Mouse (Mus musculus): Measurements from ENCODE around the gene Tbc1d22b. TPM values are rescaled to one million over a fixed set of nuclear protein-coding genes. Genes with fewer than 3 reads are reported as not detected.

Gene Tbc1d22b
- total and polyA plus RNA-seq, 3 experiments: 8.0 to 53.8 (median 30.7) TPM

DNA sequence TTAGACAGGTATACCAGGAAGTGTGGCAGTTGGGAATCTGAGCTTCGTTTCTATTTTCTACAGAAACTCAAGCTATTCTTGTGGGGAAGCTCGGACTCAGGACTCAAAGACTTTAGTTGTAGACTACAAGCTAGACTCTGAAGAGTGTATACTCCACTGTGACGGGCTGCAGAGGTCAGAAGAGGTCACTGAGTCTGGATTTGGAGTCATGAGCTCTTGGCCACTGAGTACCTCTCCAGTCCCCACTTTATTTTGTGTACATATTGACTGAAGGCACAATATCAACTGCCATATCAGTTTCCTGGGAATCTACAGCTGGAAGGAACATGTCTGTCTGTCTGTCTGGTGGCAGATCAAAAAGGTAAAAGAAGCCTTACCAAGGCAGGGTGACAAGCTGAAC is 69.6 kb downstream of the Tbc1d22b start:
- TF ChIP-seq RCOR1 (IDR thresholded peaks at IDR 0.05; ENCODE audit: low read depth, low read length) (no peak), KAT2A (conservative IDR thresholded peaks at IDR 0.05; ENCODE audit: low read depth, low read length) (no peak), CHD1 (IDR thresholded peaks at IDR 0.05; ENCODE audit: low read depth, low read length) (no peak), JUND (IDR thresholded peaks at IDR 0.05; ENCODE audit: low read depth, low read length) (no peak), POLR2AphosphoS5 (IDR thresholded peaks at IDR 0.05; ENCODE audit: borderline replicate concordance, low read depth, low read length) (no peak)
- Histone ChIP-seq H3K36me3 (ENCODE audit: control insufficient read depth in 1 of 2, insufficient read depth in 2 of 2, low read length in 2 of 2) (peaks cover 9 to 15% of the 10 kb centered on the region in 2 experiments), H3K4me3 (ENCODE audit: control insufficient read depth in 1 of 2, insufficient read depth in 1 of 2, low read depth in 2 of 2, low read length in 2 of 2) (no peak overlapping the region), H3K27ac (ENCODE audit: control insufficient read depth, low read depth, low read length) (no peak overlapping the region), H3K4me1 (ENCODE audit: control insufficient read depth in 1 of 2, insufficient read depth in 2 of 2, low read length in 2 of 2) (peaks cover 0 to 12% of the 10 kb centered on the region in 2 experiments; a peak in 2 of 4 replicates), H3K9me3 (replicated peaks; ENCODE audit: insufficient read depth, low read length) (no peaks in the 10 kb centered on the region), H3K79me2 (ENCODE audit: control insufficient read depth, insufficient read depth, low read length, poor library complexity) (peaks cover 37% of the 10 kb centered on the region), H3K27me3 (ENCODE audit: control insufficient read depth in 1 of 2, insufficient read depth in 2 of 2, low read length in 2 of 2) (no peaks in the 10 kb centered on the region), H3K9ac (ENCODE audit: control insufficient read depth, low read depth, low read length, poor library complexity, severe bottlenecking) (no peak overlapping the region)
- DNase-seq (ENCODE audit: low read depth, low spot score): no peak

DNA sequence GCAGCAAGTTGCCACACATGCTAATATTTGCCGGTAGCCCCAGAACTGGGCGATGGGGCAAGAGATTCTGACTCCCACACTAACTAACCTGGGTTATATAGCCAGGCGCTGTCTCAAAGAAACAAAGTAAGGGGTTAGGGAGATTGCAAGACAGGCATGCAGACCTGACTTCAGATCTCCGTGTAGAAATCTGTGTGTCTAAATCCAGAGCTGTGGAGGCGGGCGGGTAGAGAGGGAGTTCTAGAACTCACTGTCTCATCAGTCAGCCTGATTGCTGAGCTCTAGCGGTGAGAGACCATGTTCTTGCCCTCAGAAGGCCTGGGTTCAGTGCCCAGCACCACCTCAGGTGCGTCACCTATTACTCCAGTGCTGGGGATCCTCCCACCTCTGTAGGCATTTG is 73.9 kb downstream of the Tbc1d22b start:
- Histone ChIP-seq H3K9me3 (replicated peaks; ENCODE audit: insufficient read depth, low read length) (no peaks in the 10 kb centered on the region), H3K36me3 (ENCODE audit: control insufficient read depth in 1 of 2, insufficient read depth in 2 of 2, low read length in 2 of 2) (peaks cover 0 to 15% of the 10 kb centered on the region in 2 experiments; a peak in 2 of 4 replicates), H3K9ac (ENCODE audit: control insufficient read depth, low read depth, low read length, poor library complexity, severe bottlenecking) (no peak overlapping the region), H3K27ac (ENCODE audit: control insufficient read depth, low read depth, low read length) (no peak overlapping the region), H3K79me2 (ENCODE audit: control insufficient read depth, insufficient read depth, low read length, poor library complexity) (peaks cover under 1% of the 10 kb centered on the region; the same call in 1 of the 2 replicates), H3K4me1 (ENCODE audit: control insufficient read depth in 1 of 2, insufficient read depth in 2 of 2, low read length in 2 of 2) (no peaks in the 10 kb centered on the region), H3K27me3 (ENCODE audit: control insufficient read depth in 1 of 2, insufficient read depth in 2 of 2, low read length in 2 of 2) (no peaks in the 10 kb centered on the region), H3K4me3 (ENCODE audit: control insufficient read depth in 1 of 2, insufficient read depth in 1 of 2, low read depth in 2 of 2, low read length in 2 of 2) (no peak overlapping the region)
- DNase-seq (ENCODE audit: low read depth, low spot score): no peak
- no peak for TF ChIP-seq ZMIZ1 (IDR thresholded peaks at IDR 0.05; ENCODE audit: low read depth, low read length)
- no peak for TF ChIP-seq MAZ (IDR thresholded peaks at IDR 0.05; ENCODE audit: low read depth, low read length)
- no peak for TF ChIP-seq CHD2 (IDR thresholded peaks at IDR 0.05; ENCODE audit: low read length)
- TF ChIP-seq JUND (IDR thresholded peaks at IDR 0.05; ENCODE audit: low read depth, low read length): no peak
- TF ChIP-seq ETS1 (IDR thresholded peaks at IDR 0.05; ENCODE audit: low read depth, low read length): no peak
- TF ChIP-seq HCFC1 (IDR thresholded peaks at IDR 0.05; ENCODE audit: low read depth, low read length): no peak
- no peak for TF ChIP-seq MYC (IDR thresholded peaks at IDR 0.05; ENCODE audit: low read depth, low read length)
- no peak for TF ChIP-seq USF1 (IDR thresholded peaks at IDR 0.05; ENCODE audit: low read depth, low read length)
- no peak for TF ChIP-seq GABPA (IDR thresholded peaks at IDR 0.05; ENCODE audit: low read depth, low read length)
- TF ChIP-seq SIN3A (IDR thresholded peaks at IDR 0.05; ENCODE audit: low read length): no peak
- TF ChIP-seq ELF1 (IDR thresholded peaks at IDR 0.05; ENCODE audit: low read depth, low read length): no peak
- no peak for TF ChIP-seq POLR2AphosphoS2 (IDR thresholded peaks at IDR 0.05; ENCODE audit: low read length)
- no peak for TF ChIP-seq MAX (IDR thresholded peaks at IDR 0.05; ENCODE audit: low read length)

All from MEL (cell line).